Mouse (Mus musculus): ENCODE data around the gene Apc2. TPM values are rescaled to one million over a fixed set of nuclear protein-coding genes. Genes with fewer than 3 reads are reported as not detected.

The Apc2 gene
- polyA plus RNA-seq, 1 experiment from 2014 or later = 210 TPM

GRCm38 (mm10) chr10:80285222-80286070 is 10.3 kb upstream of the Apc2 start:
- Histone ChIP-seq H3K9ac (replicated peaks) (no peak overlapping the region), H3K4me2 (replicated peaks) (no peak overlapping the region), H3K36me3 (peaks cover 75% of the 10 kb centered on the region), H3K27me3 (no peaks in the 10 kb centered on the region), H3K9me3 (no peaks in the 10 kb centered on the region), H3K4me3 (no peak overlapping the region), H3K27ac (replicated peaks) (no peak overlapping the region), H3K4me1 (no peaks in the 10 kb centered on the region)
- ATAC-seq (replicated peaks) = no peak
- 88% methylated on average over 14 of the region's 15 CpGs for WGBS

- Histone ChIP-seq H3K27me3 (no peaks in the 10 kb centered on the region), H3K27ac (replicated peaks) (no peak overlapping the region), H3K4me2 (replicated peaks) (no peak overlapping the region), H3K9ac (replicated peaks) (no peak overlapping the region), H3K36me3 (peaks cover 57% of the 10 kb centered on the region), H3K4me1 (peaks cover 8% of the 10 kb centered on the region), H3K9me3 (no peaks in the 10 kb centered on the region), H3K4me3 (no peak overlapping the region)
- WGBS = 95% methylated on average over 12 of the region's 12 CpGs
- no peak for ATAC-seq (replicated peaks)
Observed at GRCm38 (mm10) chr10:80288097-80288496, 7.7 kb upstream of the Apc2 start.

GRCm38 (mm10) chr10:80288657-80289056 is 7.1 kb upstream of the Apc2 start:
- 68% methylated on average over 8 of the region's 8 CpGs for WGBS
- no peak for ATAC-seq (replicated peaks)
- H3K9ac ChIP-seq (replicated peaks) = no peak overlapping the region
- no peak overlapping the region for H3K4me3 ChIP-seq
- H3K27me3 ChIP-seq = no peaks in the 10 kb centered on the region
- no peak overlapping the region for H3K4me2 ChIP-seq (replicated peaks)
- H3K27ac ChIP-seq (replicated peaks) = no peak overlapping the region
- no peaks in the 10 kb centered on the region for H3K9me3 ChIP-seq
- peaks cover 52% of the 10 kb centered on the region for H3K36me3 ChIP-seq
- peaks cover 14% of the 10 kb centered on the region for H3K4me1 ChIP-seq

GRCm38 (mm10) chr10:80292251-80293146 is 3.3 kb upstream of the Apc2 start, which contains the start of gene Rps15:
Gene Rps15, plus strand, starts transcription at chr10:80292453.
- Histone ChIP-seq H3K4me1 (peaks cover 51% of the 10 kb centered on the region), H3K9me3 (no peaks in the 10 kb centered on the region), H3K9ac (replicated peaks) (peak within 1 kb of the TSS; percentile 96), H3K27ac (replicated peaks) (peak within 1 kb of the TSS; percentile 91), H3K4me2 (replicated peaks) (peak within 1 kb of the TSS; percentile 87), H3K36me3 (peaks cover 32% of the 10 kb centered on the region), H3K4me3 (peak within 1 kb of the TSS; percentile 69), H3K27me3 (no peaks in the 10 kb centered on the region)
- under 1% methylated on average over 72 of the region's 72 CpGs for WGBS
- peak; percentile 82 for ATAC-seq (replicated peaks)

- ATAC-seq (replicated peaks) = no peak
- Histone ChIP-seq H3K27ac (replicated peaks) (peak overlapping the region; percentile 91; the same call in 1 of the 2 replicates), H3K4me2 (replicated peaks) (peak overlapping the region; percentile 87), H3K4me1 (peaks cover 59% of the 10 kb centered on the region), H3K9ac (replicated peaks) (peak overlapping the region; percentile 96), H3K36me3 (peaks cover 25% of the 10 kb centered on the region), H3K9me3 (no peaks in the 10 kb centered on the region), H3K27me3 (no peaks in the 10 kb centered on the region), H3K4me3 (peak overlapping the region; percentile 69)
- WGBS = 19% methylated on average over 14 of the region's 14 CpGs
Observed at GRCm38 (mm10) chr10:80293325-80293724, 2.5 kb upstream of the Apc2 start.

GRCm38 (mm10) chr10:80294311-80294710 is 1.5 kb upstream of the Apc2 start:
- H3K4me3 ChIP-seq = peak overlapping the region; percentile 69; the same call in 1 of the 2 replicates
- WGBS = 73% methylated on average over 4 of the region's 4 CpGs
- H3K27ac ChIP-seq (replicated peaks) = no peak overlapping the region
- H3K4me1 ChIP-seq = peaks cover 63% of the 10 kb centered on the region
- H3K36me3 ChIP-seq = peaks cover 15% of the 10 kb centered on the region
- H3K27me3 ChIP-seq = no peaks in the 10 kb centered on the region
- no peak for ATAC-seq (replicated peaks)
- H3K9me3 ChIP-seq = no peaks in the 10 kb centered on the region
- no peak overlapping the region for H3K4me2 ChIP-seq (replicated peaks)
- 0 out of 2 replicates have a peak overlapping the region, but pooled peaks have one; percentile 13 for H3K9ac ChIP-seq (replicated peaks)

- WGBS = 47% methylated on average over 7 of the region's 7 CpGs
- Histone ChIP-seq H3K9ac (replicated peaks) (0 out of 2 replicates have a peak overlapping the region, but pooled peaks have one; percentile 56), H3K9me3 (no peaks in the 10 kb centered on the region), H3K4me3 (peak overlapping the region; percentile 54), H3K36me3 (peaks cover 13% of the 10 kb centered on the region), H3K27ac (replicated peaks) (peak overlapping the region; percentile 97), H3K4me1 (peaks cover 65% of the 10 kb centered on the region), H3K27me3 (no peaks in the 10 kb centered on the region), H3K4me2 (replicated peaks) (no peak overlapping the region)
- ATAC-seq (replicated peaks) = no peak
Observed at GRCm38 (mm10) chr10:80294788-80295303, 931 bp upstream of the Apc2 start.

- Histone ChIP-seq H3K36me3 (peaks cover 13% of the 10 kb centered on the region), H3K4me1 (peaks cover 75% of the 10 kb centered on the region), H3K4me3 (peak overlapping the region; percentile 54), H3K27ac (replicated peaks) (peak overlapping the region; percentile 97), H3K9ac (replicated peaks) (peak overlapping the region; percentile 56), H3K27me3 (no peaks in the 10 kb centered on the region), H3K9me3 (no peaks in the 10 kb centered on the region), H3K4me2 (replicated peaks) (peak overlapping the region; percentile 78)
- ATAC-seq (replicated peaks) = no peak
- 83% methylated on average over 5 of the region's 5 CpGs for WGBS
Observed at GRCm38 (mm10) chr10:80296824-80297223, 1.0 kb downstream of the Apc2 start.

GRCm38 (mm10) chr10:80297526-80298133 is 1.9 kb downstream of the Apc2 start:
- no peaks in the 10 kb centered on the region for H3K9me3 ChIP-seq
- H3K4me3 ChIP-seq = peak overlapping the region; percentile 2; the same call in 1 of the 2 replicates

GRCm38 (mm10) chr10:80298571-80299281 is 2.9 kb downstream of the Apc2 start:
- peak; percentile 78 for ATAC-seq (replicated peaks)
- peak overlapping the region; percentile 97 for H3K27ac ChIP-seq (replicated peaks)
- H3K36me3 ChIP-seq = peaks cover 29% of the 10 kb centered on the region
- H3K27me3 ChIP-seq = no peaks in the 10 kb centered on the region
- peak overlapping the region; percentile 76 for H3K4me3 ChIP-seq
- WGBS = 2% methylated on average over 26 of the region's 26 CpGs
- H3K4me2 ChIP-seq (replicated peaks) = peak overlapping the region; percentile 86
- no peaks in the 10 kb centered on the region for H3K9me3 ChIP-seq
- H3K9ac ChIP-seq (replicated peaks) = peak overlapping the region; percentile 99
- peaks cover 81% of the 10 kb centered on the region for H3K4me1 ChIP-seq

More at GRCm38 (mm10) chr10:80297526-80298133, 1.9 kb downstream of the Apc2 start:
- Histone ChIP-seq H3K36me3 (peaks cover 21% of the 10 kb centered on the region), H3K4me1 (peaks cover 80% of the 10 kb centered on the region), H3K27ac (replicated peaks) (peak overlapping the region; percentile 97), H3K9ac (replicated peaks) (peak overlapping the region; percentile 31), H3K27me3 (no peaks in the 10 kb centered on the region), H3K4me2 (replicated peaks) (peak overlapping the region; percentile 86; the same call in 1 of the 2 replicates)
- no peak for ATAC-seq (replicated peaks)
- 73% methylated on average over 8 of the region's 8 CpGs for WGBS

- ATAC-seq (replicated peaks) = no peak
- peak overlapping the region; percentile 97 for H3K27ac ChIP-seq (replicated peaks)
- WGBS = 2% methylated on average over 15 of the region's 15 CpGs
- H3K36me3 ChIP-seq = peaks cover 24% of the 10 kb centered on the region
- peak overlapping the region; percentile 86 for H3K4me2 ChIP-seq (replicated peaks)
- H3K9ac ChIP-seq (replicated peaks) = peak overlapping the region; percentile 99
- peaks cover 82% of the 10 kb centered on the region for H3K4me1 ChIP-seq
- H3K27me3 ChIP-seq = no peaks in the 10 kb centered on the region
- H3K4me3 ChIP-seq = peak overlapping the region; percentile 76
- no peaks in the 10 kb centered on the region for H3K9me3 ChIP-seq
Observed at GRCm38 (mm10) chr10:80299301-80299700, 3.5 kb downstream of the Apc2 start.

Data from forebrain, embryonic 15.5 days (tissue).